Mouse (Mus musculus): ENCODE measurements at regions not wholly inside any gene's neighbourhood (a gene's known extent, or its start where the extent isn't known, plus 50 kb on each side); places are given as distances from the start of the nearest gene placed in this dataset.

GRCm38 (mm10) chr10:96515923-96516258, 100.9 kb upstream of the Btg1 start:
- TF ChIP-seq CTCF (IDR thresholded peaks at IDR 0.05; ENCODE audit: low read depth) (no peak), EP300 (optimal IDR thresholded peaks at IDR 0.05) (no peak)
- Histone ChIP-seq H3K4me3 (ENCODE audit: low read depth, low read length) (no peak overlapping the region), H3K9me3 (ENCODE audit: control insufficient read depth, low read length) (no peaks in the 10 kb centered on the region), H3K4me2 (replicated peaks; ENCODE audit: low read depth) (no peak overlapping the region), H3K36me3 (ENCODE audit: control insufficient read depth, insufficient read depth, low read length) (no peaks in the 10 kb centered on the region), H3K27ac (replicated peaks) (peak overlapping the region; percentile 40; the same call in 1 of the 2 replicates), H3K9ac (ENCODE audit: low read length) (no peak overlapping the region), H3K4me1 (replicated peaks; ENCODE audit: control insufficient read depth, insufficient read depth) (no peaks in the 10 kb centered on the region), H3K27me3 (ENCODE audit: control insufficient read depth, insufficient read depth, low read length) (no peaks in the 10 kb centered on the region)
- DNase-seq (ENCODE audit: low spot score) (no peak), ATAC-seq (ENCODE audit: low FRiP score, low TSS enrichment) (no peak)
- 73% methylated on average over 2 of the region's 2 CpGs for WGBS

GRCm38 (mm10) chr10:96519411-96519810, 97.4 kb upstream of the Btg1 start:
- 67% methylated on average over 3 of the region's 3 CpGs for WGBS
- H3K27ac ChIP-seq (replicated peaks): no peak overlapping the region
- ATAC-seq (ENCODE audit: low FRiP score, low TSS enrichment): no peak

GRCm38 (mm10) chr10:96520995-96521760, 95.6 kb upstream of the Btg1 start:
- Histone ChIP-seq H3K4me3 (ENCODE audit: low read depth, low read length) (no peak overlapping the region), H3K9ac (ENCODE audit: low read length) (no peak overlapping the region), H3K36me3 (ENCODE audit: control insufficient read depth, insufficient read depth, low read length) (no peaks in the 10 kb centered on the region), H3K4me1 (replicated peaks; ENCODE audit: control insufficient read depth, insufficient read depth) (no peaks in the 10 kb centered on the region), H3K27ac (replicated peaks) (no peak overlapping the region), H3K27me3 (ENCODE audit: control insufficient read depth, insufficient read depth, low read length) (no peaks in the 10 kb centered on the region), H3K4me2 (replicated peaks; ENCODE audit: low read depth) (no peak overlapping the region), H3K9me3 (ENCODE audit: control insufficient read depth, low read length) (no peaks in the 10 kb centered on the region)
- peak; percentile 42; the same call in 1 of the 2 replicates for ATAC-seq (ENCODE audit: low FRiP score, low TSS enrichment)
- DNase-seq (ENCODE audit: low spot score): no peak
- WGBS: 75% methylated on average over 8 of the region's 8 CpGs
- TF ChIP-seq CTCF (IDR thresholded peaks at IDR 0.05; ENCODE audit: low read depth) (no peak), EP300 (optimal IDR thresholded peaks at IDR 0.05) (no peak)

More at GRCm38 (mm10) chr10:96519411-96519810, 97.4 kb upstream of the Btg1 start:
- Histone ChIP-seq H3K4me2 (replicated peaks; ENCODE audit: low read depth) (no peak overlapping the region), H3K4me1 (replicated peaks; ENCODE audit: control insufficient read depth, insufficient read depth) (no peaks in the 10 kb centered on the region), H3K27me3 (ENCODE audit: control insufficient read depth, insufficient read depth, low read length) (no peaks in the 10 kb centered on the region), H3K9ac (ENCODE audit: low read length) (no peak overlapping the region), H3K36me3 (ENCODE audit: control insufficient read depth, insufficient read depth, low read length) (no peaks in the 10 kb centered on the region), H3K9me3 (ENCODE audit: control insufficient read depth, low read length) (no peaks in the 10 kb centered on the region), H3K4me3 (ENCODE audit: low read depth, low read length) (no peak overlapping the region)
- no peak for DNase-seq (ENCODE audit: low spot score)
- TF ChIP-seq EP300 (optimal IDR thresholded peaks at IDR 0.05): no peak

GRCm38 (mm10) chr10:96523967-96524801, 92.6 kb upstream of the Btg1 start:
- DNase-seq (ENCODE audit: low spot score): no peak
- WGBS: 35% methylated on average over 20 of the region's 20 CpGs
- H3K4me2 ChIP-seq (replicated peaks; ENCODE audit: low read depth): no peak overlapping the region
- H3K36me3 ChIP-seq (ENCODE audit: control insufficient read depth, insufficient read depth, low read length): no peaks in the 10 kb centered on the region
- no peaks in the 10 kb centered on the region for H3K9me3 ChIP-seq (ENCODE audit: control insufficient read depth, low read length)
- no peak overlapping the region for H3K27ac ChIP-seq (replicated peaks)
- ATAC-seq (ENCODE audit: low FRiP score, low TSS enrichment): no peak
- H3K27me3 ChIP-seq (ENCODE audit: control insufficient read depth, insufficient read depth, low read length): no peaks in the 10 kb centered on the region
- TF ChIP-seq EP300 (optimal IDR thresholded peaks at IDR 0.05) (no peak), CTCF (IDR thresholded peaks at IDR 0.05; ENCODE audit: low read depth) (no peak)
- no peak overlapping the region for H3K4me3 ChIP-seq (ENCODE audit: low read depth, low read length)
- no peak overlapping the region for H3K9ac ChIP-seq (ENCODE audit: low read length)
- no peaks in the 10 kb centered on the region for H3K4me1 ChIP-seq (replicated peaks; ENCODE audit: control insufficient read depth, insufficient read depth)

- Histone ChIP-seq H3K27me3 (ENCODE audit: control insufficient read depth, insufficient read depth, low read length) (no peaks in the 10 kb centered on the region), H3K9me3 (ENCODE audit: control insufficient read depth, low read length) (no peaks in the 10 kb centered on the region), H3K4me1 (replicated peaks; ENCODE audit: control insufficient read depth, insufficient read depth) (no peaks in the 10 kb centered on the region), H3K4me2 (replicated peaks; ENCODE audit: low read depth) (no peak overlapping the region), H3K36me3 (ENCODE audit: control insufficient read depth, insufficient read depth, low read length) (no peaks in the 10 kb centered on the region), H3K27ac (replicated peaks) (no peak overlapping the region), H3K4me3 (ENCODE audit: low read depth, low read length) (no peak overlapping the region), H3K9ac (ENCODE audit: low read length) (no peak overlapping the region)
- WGBS: 93% methylated on average over 3 of the region's 3 CpGs
- ATAC-seq (ENCODE audit: low FRiP score, low TSS enrichment) (no peak), DNase-seq (ENCODE audit: low spot score) (no peak)
- TF ChIP-seq CTCF (IDR thresholded peaks at IDR 0.05; ENCODE audit: low read depth) (no peak), EP300 (optimal IDR thresholded peaks at IDR 0.05) (no peak)
Measured at GRCm38 (mm10) chr10:96527864-96528263, 88.9 kb upstream of the Btg1 start.

Data from stomach, postnatal 0 days (tissue).